Mouse (Mus musculus) liver, adult 2 months (tissue): ENCODE results near the gene Mat1a. TPM values are rescaled to one million over a fixed set of nuclear protein-coding genes. Genes with fewer than 3 reads are reported as not detected.

Source experiments
- DNase-seq: peaks from one replicate; pipeline ENCODE4 v3.0.0-alpha.2; 2011; ENCODE audit warnings: low read depth, low spot score; ENCODE audit errors: extremely low read depth
- H3K27ac ChIP-seq: fragments of 200-500 bp; replicated peaks from 2 replicates; pipeline ENCODE4 v1.5.1; 2012; ENCODE audit warnings: low read depth, mild to moderate bottlenecking, control low read depth, inconsistent platforms, low read length; ENCODE audit not compliant: insufficient read depth
- H3K27me3 ChIP-seq: fragments of 200-500 bp; 2 replicates; pipeline ENCODE4 v1.6.1; 2012; ENCODE audit warnings: mild to moderate bottlenecking, moderate library complexity, low read length, inconsistent platforms; ENCODE audit not compliant: control insufficient read depth, insufficient read depth
- H3K36me3 ChIP-seq: fragments of 200-500 bp; 2 replicates; pipeline ENCODE4 v1.6.1; 2012; ENCODE audit warnings: low read length, inconsistent platforms; ENCODE audit not compliant: control insufficient read depth, insufficient read depth
- H3K4me1 ChIP-seq: fragments of 200-500 bp; 2 replicates; pipeline ENCODE4 v1.6.1; 2011; ENCODE audit warnings: low read length; ENCODE audit not compliant: control insufficient read depth, insufficient read depth
- H3K4me3 ChIP-seq: fragments of 200-500 bp; 2 replicates; pipeline ENCODE4 v1.5.1; 2011; ENCODE audit warnings: low read depth, mild to moderate bottlenecking, control low read depth, low read length, moderate library complexity; ENCODE audit not compliant: insufficient read depth
- H3K79me2 ChIP-seq: fragments of 200-500 bp; 2 replicates; pipeline ENCODE4 v1.6.1; 2012; ENCODE audit warnings: inconsistent platforms, mild to moderate bottlenecking, low read length, moderate library complexity; ENCODE audit not compliant: control insufficient read depth, insufficient read depth
- H3K9ac ChIP-seq: fragments of 200-500 bp; 2 replicates; pipeline ENCODE4 v1.6.1; 2012; ENCODE audit warnings: low read depth, mild to moderate bottlenecking, control low read depth, inconsistent platforms, low read length
- CTCF ChIP-seq: fragments of 200-500 bp; IDR thresholded peaks from 2 replicates; pipeline ENCODE4 v1.5.1; 2011; ENCODE audit warnings: low read depth, low read length, control low read depth
- POLR2A ChIP-seq: fragments of 200-500 bp; IDR thresholded peaks from 2 replicates; pipeline ENCODE4 v1.6.1; 2011; ENCODE audit warnings: low read length, control low read depth; ENCODE audit not compliant: insufficient read depth; ENCODE audit errors: extremely low read depth
- WGBS: fragments of 180-500 bp; shearing (Covaris S2); methylation state at CpG from one replicate; pipeline ENCODE4 v1.1.7; 2018; 5-methylcytosine and 5-hydroxymethylcytosine counted together
- polyA plus RNA-seq: library from polyadenylated mRNA; depleted of rRNA; stranded (reverse); fragments of >200 nt; gene quantifications from 2 replicates; pipeline ENCODE4 v1.2.3, GENCODE M21; 2012
- total RNA-seq: library from RNA; depleted of rRNA; stranded (reverse); fragments of >200 nt; gene quantifications from 2 replicates; pipeline ENCODE4 v1.2.3, GENCODE M21; 2014

Mat1a gene
- total and polyA plus RNA-seq, 2 experiments, result 1,412 to 2,768 TPM

DNA sequence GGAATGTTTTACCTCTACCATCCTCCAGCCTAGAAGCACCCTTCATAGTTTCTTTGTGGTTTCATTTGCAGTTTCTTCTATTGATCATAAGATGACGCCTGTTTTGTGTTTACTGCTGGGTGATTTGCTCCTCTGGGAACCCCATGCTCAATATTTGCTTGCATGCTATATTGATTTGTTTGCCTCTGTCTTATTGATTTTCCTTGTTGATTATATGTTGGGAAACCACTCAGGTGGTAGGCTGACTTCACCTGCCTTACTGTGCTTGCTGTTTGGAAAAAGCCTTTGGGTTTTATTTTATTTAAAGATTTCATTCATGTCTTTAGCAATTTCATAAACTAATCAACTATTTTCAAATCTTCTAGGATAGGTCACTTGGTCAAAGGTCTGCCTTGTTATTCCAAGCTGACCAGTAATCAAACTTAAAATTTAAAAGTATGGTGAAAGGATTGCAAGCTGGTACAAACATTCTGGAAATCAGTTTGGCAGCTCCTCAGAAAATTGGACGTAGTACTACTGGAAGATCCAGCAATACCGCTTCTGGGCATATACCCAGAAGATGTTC, 8.5 kb upstream of the Mat1a start:
- H3K27ac ChIP-seq, result peak overlapping the region; percentile 66
- 26% methylated on average over 3 of the region's 3 CpGs for WGBS
- peak; percentile 95 for DNase-seq
- no peaks in the 10 kb centered on the region for H3K27me3 ChIP-seq
- no peaks in the 10 kb centered on the region for H3K36me3 ChIP-seq
- peaks cover 28% of the 10 kb centered on the region for H3K4me1 ChIP-seq
- TF ChIP-seq POLR2A, result no peak
- no peak for TF ChIP-seq CTCF
- H3K79me2 ChIP-seq, result no peaks in the 10 kb centered on the region
- no peak overlapping the region for H3K9ac ChIP-seq
- no peak overlapping the region for H3K4me3 ChIP-seq

DNA sequence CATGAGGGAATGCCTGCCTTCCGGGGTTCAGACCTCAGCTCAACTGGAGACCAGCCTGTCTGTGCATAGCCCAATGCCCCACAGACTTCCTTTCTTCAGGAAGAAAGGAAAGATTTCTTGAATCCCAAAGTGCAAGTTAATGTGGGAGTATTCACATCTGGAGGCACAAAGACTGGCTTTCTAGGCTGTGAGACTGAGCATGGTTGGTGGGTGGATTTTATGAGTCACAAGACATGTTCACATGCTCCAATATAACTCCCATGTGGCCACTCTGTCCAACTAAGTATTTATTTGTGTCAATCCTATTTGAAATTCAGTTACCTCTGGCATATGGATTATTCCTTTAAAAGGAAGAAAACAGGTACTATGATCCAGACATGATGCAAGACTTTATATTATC, 6.1 kb upstream of the Mat1a start:
- no peaks in the 10 kb centered on the region for H3K79me2 ChIP-seq
- H3K4me3 ChIP-seq, result no peak overlapping the region
- peak; percentile 39 for DNase-seq
- no peak overlapping the region for H3K9ac ChIP-seq
- H3K36me3 ChIP-seq, result no peaks in the 10 kb centered on the region
- H3K4me1 ChIP-seq, result peaks cover 34% of the 10 kb centered on the region
- peak overlapping the region; percentile 47 for H3K27ac ChIP-seq
- no peaks in the 10 kb centered on the region for H3K27me3 ChIP-seq
- TF ChIP-seq POLR2A (no peak), CTCF (no peak)
- 90% methylated on average over 1 of the region's 1 CpGs for WGBS

DNA sequence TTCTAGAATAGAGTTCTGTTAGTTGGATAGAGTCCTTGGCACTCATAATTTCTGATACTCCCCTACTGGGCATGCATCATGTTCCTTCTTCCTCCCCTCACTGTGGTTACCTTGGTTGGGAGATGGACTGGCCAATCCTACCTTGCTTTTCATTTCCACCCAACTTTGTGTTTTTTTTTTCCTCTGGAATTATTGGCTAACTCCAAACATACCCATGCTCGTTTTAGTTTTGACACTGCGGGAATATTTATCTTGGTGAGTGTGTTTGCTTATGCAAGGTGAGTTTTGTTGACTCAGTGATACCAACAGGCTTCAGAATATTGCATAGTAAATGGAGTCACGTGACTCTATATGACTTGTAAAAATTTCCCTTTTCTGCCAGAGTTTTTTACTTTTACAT, 4.1 kb upstream of the Mat1a start:
- Histone ChIP-seq H3K27ac (peak overlapping the region; percentile 97; the same call in 1 of the 2 replicates), H3K79me2 (peaks cover 3% of the 10 kb centered on the region; the same call in 1 of the 2 replicates), H3K9ac (no peak overlapping the region), H3K36me3 (peaks cover 3% of the 10 kb centered on the region; the same call in 1 of the 2 replicates), H3K4me1 (peaks cover 30% of the 10 kb centered on the region), H3K27me3 (no peaks in the 10 kb centered on the region), H3K4me3 (no peak overlapping the region)
- DNase-seq, result peak; percentile 99
- TF ChIP-seq POLR2A (no peak), CTCF (no peak)
- WGBS, result 18% methylated on average over 3 of the region's 3 CpGs

DNA sequence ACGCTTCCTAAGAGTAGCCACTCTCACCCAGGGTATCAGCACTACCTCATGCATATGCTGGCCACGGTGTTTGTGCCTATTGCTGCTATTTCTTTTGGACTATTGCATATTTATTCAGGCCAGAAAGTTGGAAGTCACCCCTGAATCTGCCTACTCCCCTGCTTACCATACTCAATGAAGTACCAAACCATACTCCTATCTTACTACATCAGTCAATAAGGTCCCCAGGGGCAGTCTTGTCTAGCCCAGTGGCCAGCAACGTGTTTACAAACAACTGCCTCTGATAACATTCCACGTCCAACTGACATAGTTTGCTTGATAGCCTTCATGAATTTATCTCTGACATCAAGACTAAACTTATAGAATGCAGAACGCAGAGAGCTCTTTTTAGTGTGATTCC, 3.6 kb upstream of the Mat1a start:
- Histone ChIP-seq H3K27ac (peak overlapping the region; percentile 97), H3K4me3 (no peak overlapping the region), H3K79me2 (peaks cover 8% of the 10 kb centered on the region; the same call in 1 of the 2 replicates), H3K27me3 (no peaks in the 10 kb centered on the region), H3K4me1 (peaks cover 27% of the 10 kb centered on the region), H3K9ac (peak overlapping the region; percentile 60), H3K36me3 (peaks cover 7% of the 10 kb centered on the region; the same call in 1 of the 2 replicates)
- TF ChIP-seq CTCF, result no peak
- TF ChIP-seq POLR2A, result no peak
- peak; percentile 78 for DNase-seq
- 25% methylated on average over 5 of the region's 5 CpGs for WGBS

DNA sequence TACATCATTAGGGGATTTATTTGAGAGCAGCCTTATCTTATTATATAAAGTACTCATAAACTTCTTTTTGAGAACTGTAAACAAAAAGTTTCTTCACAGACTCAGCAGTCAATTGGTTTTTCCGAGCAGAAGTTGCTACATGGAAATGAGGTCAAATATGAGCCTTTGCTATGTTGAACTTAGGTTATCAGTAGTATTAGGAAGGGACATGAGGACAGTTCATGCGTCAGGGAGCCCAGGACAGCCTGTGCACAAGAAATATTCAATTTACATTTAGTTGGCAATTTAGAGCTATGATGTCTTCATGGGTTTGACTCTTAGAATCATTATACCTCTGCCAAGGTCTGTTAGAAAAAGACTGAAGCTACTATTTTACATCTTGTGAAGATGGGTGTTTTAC, 2.6 kb upstream of the Mat1a start:
- TF ChIP-seq POLR2A (no peak), CTCF (no peak)
- WGBS, result 4% methylated on average over 2 of the region's 2 CpGs
- Histone ChIP-seq H3K79me2 (peaks cover 14% of the 10 kb centered on the region; the same call in 1 of the 2 replicates), H3K9ac (no peak overlapping the region), H3K4me3 (no peak overlapping the region), H3K36me3 (peaks cover 17% of the 10 kb centered on the region), H3K27ac (peak overlapping the region; percentile 62; the same call in 1 of the 2 replicates), H3K4me1 (peaks cover 27% of the 10 kb centered on the region), H3K27me3 (no peaks in the 10 kb centered on the region)
- peak; percentile 97 for DNase-seq

DNA sequence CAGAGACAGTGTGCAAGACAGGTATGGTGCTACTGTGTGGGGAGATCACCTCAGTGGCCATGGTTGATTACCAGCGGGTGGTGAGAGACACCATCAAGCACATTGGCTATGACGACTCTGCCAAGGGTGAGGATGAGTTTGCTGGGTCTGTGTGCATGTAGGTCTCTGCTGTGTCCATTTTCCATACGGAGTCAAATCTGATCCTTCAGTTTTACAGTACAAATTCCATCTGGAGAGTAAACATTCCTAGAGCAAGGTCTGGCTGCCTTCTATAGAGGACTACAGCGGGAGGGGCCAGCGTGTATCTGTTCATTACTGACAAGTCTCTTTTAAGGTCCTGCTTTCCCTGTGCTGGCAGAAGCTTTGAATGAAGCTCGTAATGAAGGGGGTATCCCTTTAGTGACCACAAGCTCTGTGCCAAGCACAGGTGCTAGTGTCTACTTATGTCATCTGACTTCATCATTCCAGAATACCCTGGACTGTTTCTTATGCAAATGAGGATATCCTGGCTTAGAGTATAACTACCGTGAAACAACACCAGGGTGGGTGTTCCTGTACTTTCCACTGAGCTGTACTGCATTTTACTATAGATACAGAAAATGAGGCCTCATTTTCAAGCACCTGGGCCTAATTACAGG, 6.3 kb downstream of the Mat1a start:
- H3K36me3 ChIP-seq, result peaks cover 85% of the 10 kb centered on the region
- H3K4me1 ChIP-seq, result peaks cover 26% of the 10 kb centered on the region
- peak overlapping the region; percentile 69 for H3K27ac ChIP-seq
- WGBS, result 22% methylated on average over 7 of the region's 7 CpGs
- H3K79me2 ChIP-seq, result peaks cover 6% of the 10 kb centered on the region; the same call in 1 of the 2 replicates
- no peak for TF ChIP-seq CTCF
- no peak for TF ChIP-seq POLR2A
- peak; percentile 74 for DNase-seq
- no peaks in the 10 kb centered on the region for H3K27me3 ChIP-seq
- peak overlapping the region; percentile 43 for H3K9ac ChIP-seq
- peak overlapping the region; percentile 1; the same call in 1 of the 2 replicates for H3K4me3 ChIP-seq
